Mouse (Mus musculus) kidney, adult 18-20 months (tissue): ENCODE results near the gene Gm3002.
"Not testable (repeated sequence)": the region's sequence is repeated elsewhere in the genome, so short reads cannot be mapped to it uniquely, and the experiment has no call there.

ENCODE experiments used
- DNase-seq: peaks from one replicate; pipeline ENCODE4 v3.0.0; 2021

Gm3002 gene

DNA sequence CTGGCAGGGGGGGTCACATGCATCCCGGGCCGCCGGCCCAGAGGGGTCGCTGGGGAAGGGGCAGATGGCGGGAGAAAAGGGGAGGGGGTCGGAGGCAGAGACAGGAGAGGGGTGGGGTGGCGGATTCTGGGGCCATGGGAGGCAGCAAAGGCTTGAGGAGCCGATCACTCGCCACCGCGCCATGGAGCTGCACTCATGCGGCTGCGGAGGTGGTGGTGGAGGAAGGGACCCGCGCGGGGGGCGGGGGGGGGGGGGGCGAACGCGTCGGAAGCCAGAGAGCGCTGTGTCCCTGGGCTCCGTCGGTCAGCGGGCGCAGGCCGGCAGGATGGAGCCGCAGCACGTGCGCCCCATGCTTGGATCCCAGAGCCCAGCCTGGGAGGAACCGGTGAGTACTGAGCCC lies at the start of gene Gm3002:
Gm3002 (plus strand) TSS at position 301 of the 400 bp plus-strand sequence.
- DNase-seq, result not testable (repeated sequence)

GRCm38 (mm10) chr14:3845945-3846344 lies 36.1 kb downstream of the Gm3002 start, which contains the start of gene Gm3033:
TSS of gene Gm3033 (plus strand) at chr14:3846245.
- not testable (repeated sequence) for DNase-seq

- not testable (repeated sequence) for DNase-seq
Observed at GRCm38 (mm10) chr14:3883872-3884271, 74.0 kb downstream of the Gm3002 start, which contains the start of gene Gm2916. TSS of gene Gm2916 (plus strand) at chr14:3884172.

DNA sequence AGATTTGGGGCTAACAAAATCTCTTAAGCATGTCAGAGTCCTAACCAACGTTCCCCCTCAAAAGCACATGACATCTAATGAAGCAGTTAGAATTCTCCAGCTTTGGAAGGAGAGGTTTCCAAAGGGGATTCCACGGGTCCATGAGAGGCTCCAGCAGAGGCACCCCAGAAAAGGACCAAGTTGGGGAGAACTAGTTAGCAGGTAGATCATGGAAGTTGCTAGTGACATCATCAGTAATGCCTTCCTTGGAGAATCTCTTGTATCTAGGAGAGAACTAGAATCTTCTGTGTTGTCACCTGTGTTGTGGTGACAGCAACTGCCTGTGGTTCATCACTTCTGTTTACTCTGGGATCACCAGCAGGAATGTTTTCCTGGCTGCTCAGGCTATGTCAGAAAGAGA lies 121.6 kb downstream of the Gm3002 start, which contains the start of gene Gm3029:
Gm3029 (plus strand) TSS at position 301 of the 400 bp plus-strand sequence.
- not testable (repeated sequence) for DNase-seq

DNA sequence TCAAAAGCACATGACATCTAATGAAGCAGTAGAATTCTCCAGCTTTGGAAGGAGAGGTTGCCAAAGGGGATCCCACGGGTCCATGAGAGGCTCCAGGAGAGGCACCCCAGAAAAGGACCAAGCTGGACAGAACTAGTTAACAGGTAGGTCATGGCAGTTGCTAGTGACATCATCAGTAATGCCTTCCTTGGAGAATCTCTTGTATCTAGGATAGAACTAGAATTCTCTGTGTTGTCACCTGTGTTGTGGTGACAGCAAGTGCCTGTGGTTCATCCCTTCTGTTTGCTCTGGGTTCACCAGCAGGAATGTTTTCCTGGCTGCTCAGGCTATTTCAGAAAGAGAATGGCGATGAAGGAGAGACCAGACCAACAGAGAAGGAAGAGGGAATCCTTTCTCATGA lies 153.4 kb downstream of the Gm3002 start, which contains the start of gene Gm3095:
Gm3095 (plus strand) TSS at position 301 of the 400 bp plus-strand sequence.
- DNase-seq, result not testable (repeated sequence)

DNA sequence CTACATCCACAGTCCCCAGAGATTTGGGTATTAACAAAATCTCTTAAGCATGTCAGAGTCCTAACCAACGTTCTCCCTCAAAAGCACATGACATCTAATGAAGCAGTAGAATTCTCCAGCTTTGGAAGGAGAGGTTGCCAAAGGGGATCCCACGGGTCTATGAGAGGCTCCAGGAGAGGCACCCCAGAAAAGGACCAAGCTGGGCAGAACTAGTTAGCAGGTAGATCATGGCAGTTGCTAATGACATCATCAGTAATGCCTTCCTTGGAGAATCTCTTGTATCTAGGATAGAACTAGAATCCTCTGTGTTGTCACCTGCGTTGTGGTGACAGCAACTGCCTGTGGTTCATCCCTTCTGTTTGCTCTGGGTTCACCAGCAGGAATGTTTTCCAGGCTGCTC lies 188.2 kb downstream of the Gm3002 start, which contains the start of gene Gm3099:
Gm3099 (plus strand) TSS at position 301 of the 400 bp plus-strand sequence.
- DNase-seq, result not testable (repeated sequence)
